Mouse (Mus musculus): ENCODE data around the gene Ckap2l.

Ckap2l gene

DNA sequence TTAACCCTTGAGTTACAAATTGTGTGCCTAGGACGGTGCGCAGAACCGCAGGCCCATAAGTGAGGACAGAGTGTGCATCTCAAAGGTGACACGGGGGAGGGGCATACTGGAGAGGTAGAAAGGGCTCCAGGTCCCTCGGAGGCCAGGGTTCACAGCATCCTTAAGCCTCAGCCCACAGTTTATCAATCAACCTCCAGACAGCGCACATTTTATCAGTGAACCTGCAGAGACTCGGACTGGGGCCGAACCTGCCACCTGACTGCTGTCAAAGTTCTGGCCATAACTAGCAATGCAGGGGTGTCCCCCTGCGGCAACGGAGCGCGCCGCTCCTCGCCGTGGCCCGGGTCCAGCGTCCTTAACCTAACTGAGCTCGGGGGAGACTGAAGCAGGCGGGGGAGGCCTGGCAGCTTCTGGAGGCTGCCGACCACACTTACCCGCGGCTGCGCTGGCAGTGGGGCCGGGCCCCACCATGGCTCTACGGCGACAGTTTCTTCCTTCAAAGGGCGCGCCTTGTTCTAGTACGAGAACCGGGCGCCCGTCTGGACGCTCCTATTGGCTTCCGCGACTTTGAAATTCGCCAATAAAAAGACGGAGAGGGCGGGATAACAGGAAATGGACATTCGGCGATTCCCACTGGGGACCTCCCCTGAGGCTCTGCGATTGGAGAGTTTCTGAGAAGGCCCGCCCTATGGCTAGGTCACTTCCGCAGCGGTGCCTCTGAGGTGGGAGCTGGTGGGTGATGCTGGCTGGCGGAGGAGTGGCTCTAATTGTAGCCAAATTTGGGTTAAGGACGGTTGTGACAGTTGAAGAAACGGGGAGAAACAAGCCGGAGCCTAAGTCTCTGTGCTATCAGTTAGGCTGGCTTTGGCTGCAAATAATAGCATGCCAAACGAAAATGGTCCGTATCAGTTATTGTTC lies at the start of gene Ckap2l:
Gene Ckap2l (minus strand): TSS at position 542 of the 918 bp plus-strand sequence.
- peak; percentile 97 for DNase-seq

DNA sequence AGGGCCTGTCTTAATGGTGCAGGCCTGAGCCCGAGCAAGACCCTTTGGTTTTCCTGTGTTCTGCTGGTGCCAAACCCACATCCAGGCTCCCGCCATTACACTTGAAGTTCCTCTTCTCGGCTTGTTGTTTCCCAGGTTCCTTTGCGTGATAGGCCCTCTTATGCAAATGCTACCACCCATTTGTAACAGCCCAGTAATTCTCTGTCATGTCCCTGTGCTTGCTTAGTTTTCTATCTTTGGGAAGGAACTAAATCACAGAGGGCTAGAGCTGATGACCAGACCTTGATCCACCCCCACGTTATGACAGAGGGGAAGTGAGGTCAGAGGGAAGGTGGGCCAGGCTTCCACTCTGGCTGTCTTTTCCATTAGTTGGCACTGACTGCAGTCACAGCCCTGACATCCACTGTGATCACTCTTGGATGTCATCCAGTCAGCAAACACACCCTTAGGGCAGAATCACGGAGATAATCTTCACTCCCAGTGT lies 41.2 kb upstream of the Ckap2l start:
- no peak for DNase-seq

DNA sequence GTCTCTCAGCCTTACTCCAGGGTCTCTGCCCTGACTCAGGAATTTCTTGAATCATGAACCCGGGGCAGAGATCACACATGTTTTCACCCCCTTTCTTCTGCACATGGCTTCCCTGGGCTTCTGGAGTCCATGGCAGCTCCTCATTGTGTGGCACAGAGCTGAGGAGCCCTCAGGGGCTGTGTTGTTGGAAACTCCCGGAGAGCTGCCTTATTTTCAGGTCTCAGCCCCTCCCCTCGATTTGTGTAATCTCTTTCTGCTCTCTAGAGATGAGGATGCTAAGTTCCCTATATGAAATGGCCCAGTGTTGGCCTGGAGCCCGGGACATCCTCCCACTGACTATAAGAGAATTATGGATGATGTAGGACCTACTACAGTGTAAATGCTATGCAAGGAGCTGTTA lies 36.5 kb upstream of the Ckap2l start:
- DNase-seq: no peak

DNA sequence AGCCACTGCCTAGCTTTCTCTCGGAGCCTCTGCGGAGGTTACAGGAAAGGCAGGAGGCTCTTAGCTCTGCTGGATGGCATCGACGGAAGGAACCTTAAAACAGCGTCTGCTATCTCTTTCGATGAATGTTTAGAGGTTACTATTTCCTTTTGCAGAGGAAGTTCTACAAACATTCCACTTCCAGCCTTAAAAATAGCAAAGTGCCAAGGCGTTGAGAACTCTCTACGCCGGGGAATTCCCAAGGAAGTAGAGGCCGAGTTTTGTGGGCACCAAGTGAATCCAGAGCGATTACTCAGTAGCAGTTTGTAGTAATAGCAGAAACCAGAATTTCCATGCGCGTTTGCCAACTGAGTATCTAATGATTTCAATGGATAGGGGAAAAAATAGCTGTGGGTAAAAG lies 33.5 kb upstream of the Ckap2l start:
- DNase-seq: peak; percentile 10

- no peak for DNase-seq
Measured at GRCm38 (mm10) chr2:129330024-129330423, 33.0 kb upstream of the Ckap2l start.

GRCm38 (mm10) chr2:129328238-129328637 lies 31.2 kb upstream of the Ckap2l start:
- no peak for DNase-seq

DNA sequence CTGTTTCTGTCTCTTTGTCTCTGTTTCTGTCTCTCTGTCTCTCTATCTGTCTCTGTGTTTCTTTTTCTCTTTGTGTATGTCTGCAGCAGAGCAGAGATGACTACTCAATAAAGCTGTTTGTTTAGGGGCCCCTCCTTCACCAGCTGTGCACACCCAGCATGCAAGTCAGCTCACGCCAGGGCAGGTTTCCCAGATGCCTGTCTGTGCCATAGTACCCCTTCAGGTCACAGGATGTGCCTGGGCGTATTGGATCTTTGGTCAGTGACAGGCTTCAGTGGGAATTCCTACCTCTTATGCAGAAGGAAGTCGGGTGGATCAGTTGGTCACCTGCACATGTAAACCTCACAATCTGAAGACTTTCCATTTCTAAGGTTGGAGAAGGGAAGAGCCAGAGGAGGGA lies 27.2 kb upstream of the Ckap2l start:
- no peak for DNase-seq

- DNase-seq: no peak
Measured at GRCm38 (mm10) chr2:129322117-129322635, 25.2 kb upstream of the Ckap2l start.

DNA sequence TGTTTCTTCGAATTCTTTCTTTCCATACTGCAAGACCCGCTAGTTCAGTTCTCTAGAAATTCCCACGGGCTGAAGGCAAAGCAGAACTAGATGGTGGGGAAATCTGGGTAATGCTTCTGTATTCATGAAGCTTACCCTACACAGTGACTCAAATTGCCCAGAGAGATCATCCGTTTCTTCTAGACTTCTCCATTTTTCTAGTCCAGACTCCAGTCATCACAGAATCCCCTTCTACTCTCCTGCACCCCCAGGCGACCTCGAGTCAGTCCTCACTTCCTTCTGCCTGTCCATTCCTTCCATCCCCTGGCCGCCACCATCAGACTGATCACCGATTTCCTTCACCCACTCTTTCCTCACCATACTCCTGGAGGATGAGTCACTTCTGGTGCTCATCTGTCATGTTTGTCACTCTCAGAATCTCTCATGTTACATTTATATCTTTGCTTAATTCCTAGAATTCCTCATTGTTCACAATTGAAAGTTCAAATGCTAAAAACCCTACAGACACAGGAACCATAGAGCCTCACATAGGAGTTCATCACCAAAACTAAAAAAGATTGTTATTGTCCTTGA lies 23.1 kb upstream of the Ckap2l start:
- DNase-seq: no peak

- no peak for DNase-seq
Measured at GRCm38 (mm10) chr2:129315831-129316230, 18.8 kb upstream of the Ckap2l start.

DNA sequence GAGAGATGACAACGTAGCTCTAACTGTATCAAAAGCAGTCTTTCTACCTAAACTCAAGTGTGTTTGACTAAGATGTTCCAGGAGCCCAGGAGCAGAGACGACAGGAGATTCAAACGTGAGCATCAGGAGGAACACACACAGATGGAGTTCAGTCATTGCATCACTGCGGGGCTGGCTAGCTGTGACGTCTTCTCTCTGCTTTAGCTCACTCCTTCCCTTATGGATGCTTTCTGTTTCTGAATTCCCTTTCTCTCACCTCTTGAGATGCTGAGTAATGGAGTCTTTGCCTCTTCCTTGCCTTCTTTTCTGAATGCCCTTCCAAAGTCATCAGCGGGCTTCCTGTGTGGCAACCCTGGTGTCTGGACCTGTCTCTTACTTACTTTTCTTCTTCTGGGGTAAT lies 17.9 kb upstream of the Ckap2l start:
- no peak for DNase-seq

DNA sequence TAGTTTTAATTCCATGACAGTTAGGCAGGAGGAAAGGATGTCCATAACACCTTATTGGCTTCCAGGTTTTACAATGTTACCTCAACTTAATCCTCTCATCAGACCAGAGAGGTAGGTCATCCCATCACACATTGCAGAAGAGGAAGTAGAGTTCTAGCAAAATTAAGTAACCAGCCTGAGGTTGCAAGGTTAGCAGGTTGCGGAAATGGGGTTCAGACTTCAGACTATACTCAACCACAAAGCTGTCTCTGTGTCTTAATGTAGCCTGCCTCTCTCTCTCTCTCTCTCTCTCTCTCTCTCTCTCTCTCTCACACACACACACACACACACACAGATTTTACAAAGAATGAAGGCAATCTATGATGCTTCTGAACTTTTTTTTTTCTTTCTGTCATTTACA lies 16.9 kb upstream of the Ckap2l start:
- DNase-seq: no peak

DNA sequence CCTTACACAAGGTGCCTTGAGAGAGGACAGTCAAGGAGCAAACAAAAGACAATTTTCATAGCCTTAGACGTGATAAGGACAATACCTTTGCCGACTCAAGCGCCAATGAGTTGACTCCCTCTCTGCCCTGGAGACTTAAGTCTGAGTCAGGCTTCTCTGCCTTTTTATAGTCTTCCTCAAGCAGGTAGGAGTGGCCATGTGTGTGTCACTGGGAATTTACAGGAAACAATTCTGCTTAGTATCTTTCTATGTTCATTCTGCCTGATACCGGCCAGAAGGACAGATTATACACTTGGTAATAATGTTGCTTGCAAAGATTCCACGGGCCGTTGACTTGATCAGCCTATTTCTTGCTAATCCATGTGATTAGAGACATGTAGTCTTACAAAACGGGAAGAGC lies 12.8 kb upstream of the Ckap2l start, which contains the start of gene Il1a:
Gene Il1a (minus strand): TSS at position 137 of the 400 bp plus-strand sequence.
- no peak for DNase-seq

- DNase-seq: no peak
Measured at GRCm38 (mm10) chr2:129306020-129306419, 9.0 kb upstream of the Ckap2l start.

GRCm38 (mm10) chr2:129297589-129297982 lies 574 bp upstream of the Ckap2l start:
- peak; percentile 38 for DNase-seq

DNA sequence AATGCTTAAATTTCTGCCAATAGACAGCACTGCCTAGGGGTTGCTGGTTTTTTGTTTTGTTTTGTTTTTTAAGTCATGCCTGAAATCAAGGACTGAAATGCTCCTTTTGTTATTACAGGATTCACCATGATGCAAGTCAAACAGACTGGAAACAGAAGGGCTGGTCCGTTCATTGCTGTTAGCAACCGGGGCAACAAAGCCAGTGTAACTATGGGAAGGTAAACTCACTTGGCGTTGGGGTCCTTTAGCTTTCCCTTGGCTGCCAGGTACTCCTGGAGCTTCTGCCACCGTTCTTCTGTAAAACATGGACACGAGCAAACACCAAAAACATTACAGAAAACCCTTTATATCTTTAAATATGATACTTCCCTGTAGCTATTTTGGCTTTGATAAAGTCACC lies 926 bp downstream of the Ckap2l start:
- no peak for DNase-seq

DNA sequence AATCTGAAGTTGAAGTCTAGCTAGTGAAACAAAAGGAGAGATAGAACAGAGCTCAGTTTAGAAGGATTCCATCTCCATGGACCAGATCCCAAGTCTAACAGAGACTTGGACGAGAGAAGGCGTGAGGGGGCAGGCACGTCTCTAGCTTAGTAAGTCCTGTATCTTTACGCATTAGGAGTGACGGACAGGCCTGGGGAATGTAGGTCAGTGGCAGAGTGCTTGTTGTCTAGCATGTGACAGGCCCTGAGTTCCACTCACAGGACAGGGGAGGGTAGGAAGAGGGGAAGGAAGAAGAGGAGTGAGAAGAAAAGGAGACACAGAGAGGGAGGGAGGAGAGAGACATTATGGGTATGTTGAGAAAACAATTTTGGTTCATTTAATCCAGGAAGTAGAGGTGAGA lies 1.9 kb downstream of the Ckap2l start:
- DNase-seq: no peak

DNA sequence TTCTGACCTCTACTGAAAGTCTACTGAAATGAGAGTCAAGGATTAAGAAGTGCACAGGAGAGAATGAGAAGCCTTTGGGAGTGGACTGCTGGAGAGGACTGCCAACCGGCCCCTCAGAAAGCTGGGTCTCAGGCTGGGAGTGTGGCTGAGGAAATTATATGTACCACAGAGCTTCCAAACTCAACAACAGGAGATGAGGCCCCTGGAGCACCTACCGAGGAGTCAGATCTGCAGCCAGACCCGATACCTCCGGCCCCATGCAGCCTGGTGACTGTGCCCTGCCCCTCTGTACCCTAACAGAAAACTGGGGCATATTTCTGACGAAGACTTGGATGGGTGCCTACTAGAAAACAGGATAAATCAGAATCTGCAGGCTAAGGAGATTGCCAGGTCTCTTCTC lies 23.2 kb downstream of the Ckap2l start:
- DNase-seq: no peak

- DNase-seq: no peak
Measured at GRCm38 (mm10) chr2:129270621-129271020, 26.4 kb downstream of the Ckap2l start.

- no peak for DNase-seq
Measured at GRCm38 (mm10) chr2:129269986-129270385, 27.0 kb downstream of the Ckap2l start.

- DNase-seq: no peak
Measured at GRCm38 (mm10) chr2:129269161-129269643, 27.8 kb downstream of the Ckap2l start.

GRCm38 (mm10) chr2:129267738-129268137 lies 29.3 kb downstream of the Ckap2l start:
- no peak for DNase-seq

- no peak for DNase-seq
Measured at GRCm38 (mm10) chr2:129265316-129265715, 31.7 kb downstream of the Ckap2l start.

GRCm38 (mm10) chr2:129263073-129263472 lies 33.9 kb downstream of the Ckap2l start:
- no peak for DNase-seq
